Mouse (Mus musculus) spleen, adult 2 months (tissue): ENCODE results near the gene Prcd. TPM values are rescaled to one million over a fixed set of nuclear protein-coding genes. Genes with fewer than 3 reads are reported as not detected.
A peak's percentile ranks its signal among the peaks of the same experiment; 100 is the strongest.

Experiments
- DNase-seq, 2 experiments: peaks; one replicate each; pipeline versions ENCODE4 v3.0.0 to v3.0.0-alpha.2; 2012 to 2021; ENCODE audit warnings: low spot score in 2 of 2, low read depth in 1 of 2
- H3K27ac ChIP-seq: fragments of 200-500 bp; 2 replicates; pipeline ENCODE4 v1.5.1; 2012; ENCODE audit warnings: low read length, inconsistent platforms; ENCODE audit not compliant: insufficient read depth
- H3K27me3 ChIP-seq: fragments of 200-500 bp; 2 replicates; pipeline ENCODE4 v1.6.1; 2012; ENCODE audit warnings: mild to moderate bottlenecking, moderate library complexity, low read length, inconsistent platforms; ENCODE audit not compliant: control insufficient read depth, insufficient read depth
- H3K36me3 ChIP-seq: fragments of 200-500 bp; 2 replicates; pipeline ENCODE4 v1.6.1; 2012; ENCODE audit warnings: mild to moderate bottlenecking, low read length, inconsistent platforms; ENCODE audit not compliant: control insufficient read depth, insufficient read depth
- H3K4me1 ChIP-seq: fragments of 200-500 bp; 2 replicates; pipeline ENCODE4 v1.6.1; 2011; ENCODE audit warnings: inconsistent platforms; ENCODE audit not compliant: control insufficient read depth, insufficient read depth, insufficient read length
- H3K4me3 ChIP-seq: fragments of 200-500 bp; 2 replicates; pipeline ENCODE4 v1.5.1; 2011; ENCODE audit warnings: mild to moderate bottlenecking, inconsistent platforms; ENCODE audit not compliant: insufficient read depth, insufficient read length; ENCODE audit errors: extremely low read depth
- CTCF ChIP-seq: fragments of 200-500 bp; IDR thresholded peaks from 2 replicates; pipeline ENCODE4 v1.5.1; 2011; ENCODE audit warnings: mild to moderate bottlenecking, inconsistent platforms; ENCODE audit not compliant: insufficient read depth, insufficient read length, insufficient replicate concordance; ENCODE audit errors: extremely low read depth
- POLR2A ChIP-seq: fragments of 200-500 bp; IDR thresholded peaks from 2 replicates; pipeline ENCODE4 v1.6.1; 2011; ENCODE audit warnings: low read depth, low read length, inconsistent platforms
- WGBS: fragments of 180-500 bp; shearing (Covaris S2); methylation state at CpG from one replicate; pipeline ENCODE4 v1.1.7; 2018; 5-methylcytosine and 5-hydroxymethylcytosine counted together
- polyA plus RNA-seq: library from polyadenylated mRNA; depleted of rRNA; stranded (reverse); fragments of >200 nt; gene quantifications from 2 replicates; pipeline ENCODE4 v1.2.3, GENCODE M21; 2012

Prcd gene
- polyA plus RNA-seq, 1 experiment = 0.72 TPM

- 96% methylated on average over 6 of the region's 6 CpGs for WGBS
- TF ChIP-seq POLR2A = no peak
- TF ChIP-seq CTCF = no peak
- H3K4me1 ChIP-seq = peaks cover 68% of the 10 kb centered on the region
These were observed 40.1 kb upstream of the Prcd start for GRCm38 (mm10) chr11:116613234-116613633.

GRCm38 (mm10) chr11:116615735-116616437 lies 37.4 kb upstream of the Prcd start:
- H3K4me3 ChIP-seq = peak overlapping the region; percentile 55
- under 1% methylated on average over 15 of the region's 15 CpGs for WGBS
- no peaks in the 10 kb centered on the region for H3K36me3 ChIP-seq

More at GRCm38 (mm10) chr11:116613234-116613633, 40.1 kb upstream of the Prcd start:
- H3K27ac ChIP-seq = peak overlapping the region; percentile 82
- DNase-seq = no peak
- H3K4me3 ChIP-seq = no peak overlapping the region
- H3K36me3 ChIP-seq = peaks cover 3% of the 10 kb centered on the region; the same call in 1 of the 2 replicates
- H3K27me3 ChIP-seq = no peaks in the 10 kb centered on the region

GRCm38 (mm10) chr11:116616438-116617118 lies 36.8 kb upstream of the Prcd start:
- Histone ChIP-seq H3K4me3 (no peak overlapping the region), H3K4me1 (peaks cover 67% of the 10 kb centered on the region), H3K27ac (peak overlapping the region; percentile 79), H3K27me3 (no peaks in the 10 kb centered on the region), H3K36me3 (no peaks in the 10 kb centered on the region)
- no peak for DNase-seq
- 20% methylated on average over 10 of the region's 10 CpGs for WGBS
- no peak for TF ChIP-seq POLR2A
- no peak for TF ChIP-seq CTCF

More at GRCm38 (mm10) chr11:116615735-116616437, 37.4 kb upstream of the Prcd start:
- Histone ChIP-seq H3K27ac (peak overlapping the region; percentile 94), H3K4me1 (peaks cover 67% of the 10 kb centered on the region), H3K27me3 (no peaks in the 10 kb centered on the region)
- TF ChIP-seq CTCF (no peak), POLR2A (no peak)
- peak; percentile 56 to 61 for DNase-seq

- Histone ChIP-seq H3K36me3 (no peaks in the 10 kb centered on the region), H3K4me3 (no peak overlapping the region), H3K4me1 (peaks cover 64% of the 10 kb centered on the region), H3K27ac (peak overlapping the region; percentile 60), H3K27me3 (no peaks in the 10 kb centered on the region)
- no peak for DNase-seq
- TF ChIP-seq POLR2A (no peak), CTCF (no peak)
- 19% methylated on average over 7 of the region's 7 CpGs for WGBS
These were observed 35.7 kb upstream of the Prcd start for GRCm38 (mm10) chr11:116617641-116618040.

- H3K27ac ChIP-seq = no peak overlapping the region; the same call in 1 of the 2 replicates
- H3K27me3 ChIP-seq = no peaks in the 10 kb centered on the region
- peaks cover 65% of the 10 kb centered on the region for H3K4me1 ChIP-seq
- DNase-seq = no peak
- TF ChIP-seq CTCF (no peak), POLR2A (no peak)
- WGBS = 81% methylated on average over 7 of the region's 7 CpGs
- H3K4me3 ChIP-seq = no peak overlapping the region
- H3K36me3 ChIP-seq = no peaks in the 10 kb centered on the region
These were observed 34.7 kb upstream of the Prcd start for GRCm38 (mm10) chr11:116618666-116619065.

GRCm38 (mm10) chr11:116619156-116619555 lies 34.2 kb upstream of the Prcd start:
- no peak for DNase-seq
- H3K27ac ChIP-seq = no peak overlapping the region
- 86% methylated on average over 7 of the region's 7 CpGs for WGBS
- no peaks in the 10 kb centered on the region for H3K36me3 ChIP-seq
- H3K4me3 ChIP-seq = no peak overlapping the region
- H3K4me1 ChIP-seq = peaks cover 65% of the 10 kb centered on the region
- TF ChIP-seq POLR2A = no peak
- no peaks in the 10 kb centered on the region for H3K27me3 ChIP-seq

GRCm38 (mm10) chr11:116619561-116619960 lies 33.8 kb upstream of the Prcd start:
- no peak for DNase-seq
- Histone ChIP-seq H3K4me3 (no peak overlapping the region), H3K27me3 (no peaks in the 10 kb centered on the region), H3K36me3 (no peaks in the 10 kb centered on the region), H3K4me1 (peaks cover 65% of the 10 kb centered on the region), H3K27ac (no peak overlapping the region)
- no peak for TF ChIP-seq POLR2A
- TF ChIP-seq CTCF = no peak
- 78% methylated on average over 8 of the region's 8 CpGs for WGBS
